Mouse (Mus musculus) spleen, postnatal 10 days (tissue): Measurements from ENCODE around the gene Plcb3.
A peak's percentile ranks its signal among the peaks of the same experiment; 100 is the strongest.

Experiments
- DNase-seq, 2 experiments: peaks; one replicate each; pipeline ENCODE4 v3.0.0; 2021 to 2022; ENCODE audit warnings: low spot score in 2 of 2

Plcb3 gene

GRCm38 (mm10) chr19:6920741-6921636, 55.3 kb downstream of the Plcb3 start:
- DNase-seq = peak; percentile 56 to 63

DNA sequence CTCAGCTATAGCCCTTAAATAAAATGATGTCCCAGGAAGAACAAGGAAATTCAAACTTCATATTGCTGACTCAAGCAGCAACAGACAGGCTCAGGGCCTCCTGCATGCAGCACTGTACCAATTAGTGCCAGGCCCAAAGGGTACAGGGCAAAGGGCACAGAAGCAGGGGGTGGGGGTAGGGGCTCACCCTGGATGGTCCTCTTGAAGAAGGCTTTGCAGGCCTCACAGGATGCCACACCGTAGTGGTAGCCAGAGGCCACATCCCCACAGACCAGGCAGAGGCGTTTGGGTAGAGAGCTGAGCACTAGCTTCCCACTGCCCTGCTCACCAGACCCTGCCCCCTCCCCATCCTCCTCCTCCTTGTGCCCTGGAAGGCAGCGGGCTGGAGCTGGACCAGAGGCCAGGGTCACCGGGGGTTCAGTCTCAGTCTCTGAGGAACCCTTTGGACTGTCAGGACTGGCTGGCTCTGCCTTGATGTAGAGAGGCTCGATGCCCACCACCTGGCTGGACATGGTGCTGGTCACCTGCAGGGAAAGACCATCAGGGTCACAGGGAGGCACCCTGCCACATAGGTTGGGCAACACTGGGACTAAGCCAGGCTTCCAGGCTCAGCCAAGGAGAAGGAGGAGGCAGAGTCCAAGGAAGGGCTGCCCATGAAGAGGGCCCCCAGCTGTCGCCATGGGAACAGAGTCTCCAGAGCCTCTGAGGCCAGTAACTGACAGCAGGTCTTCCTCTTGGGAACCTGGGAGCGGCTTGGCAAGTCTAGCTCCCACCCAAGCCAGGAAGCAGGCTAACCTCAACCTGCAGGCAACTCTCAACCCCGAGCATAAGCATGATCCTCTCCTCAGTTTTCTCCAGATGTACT, 56.2 kb downstream of the Plcb3 start:
- DNase-seq = no peak

DNA sequence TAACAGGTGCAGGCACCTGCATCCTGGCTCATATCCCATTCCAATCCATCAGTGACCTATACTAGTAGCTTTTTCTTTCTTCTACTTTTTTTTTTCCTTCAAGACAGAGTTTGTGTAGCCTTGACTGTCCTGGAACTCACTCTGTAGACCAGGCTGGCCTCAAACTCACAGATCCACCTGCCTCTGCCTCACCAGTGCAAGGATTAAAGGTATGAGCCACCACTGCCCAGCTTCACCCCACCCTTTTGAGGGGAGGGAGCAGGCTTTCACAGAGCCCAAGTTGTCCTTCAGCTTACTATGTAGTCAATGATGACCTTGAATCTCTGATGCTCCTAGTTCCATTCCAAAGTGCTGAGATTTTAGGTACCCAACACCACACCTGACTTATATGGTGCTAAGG, 56.8 kb downstream of the Plcb3 start:
- DNase-seq = no peak

DNA sequence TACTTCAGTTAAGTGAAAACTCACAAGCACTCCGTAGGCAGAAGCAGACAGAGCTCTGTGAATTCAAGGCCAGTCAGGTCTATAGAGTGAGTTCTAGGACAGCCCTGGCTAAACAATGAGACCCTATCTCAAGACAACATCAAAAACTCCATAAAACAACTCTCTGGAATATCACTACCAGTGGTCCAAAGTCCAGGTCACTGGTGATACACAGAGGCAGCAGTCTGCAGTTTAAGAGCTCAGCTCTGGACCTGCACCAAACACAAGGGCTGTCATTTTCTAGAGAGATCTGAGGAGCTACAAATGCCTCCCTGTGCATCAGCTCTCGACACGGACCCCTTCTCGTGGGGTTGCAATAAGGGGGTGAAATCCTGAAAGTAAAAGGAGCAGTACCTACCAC, 57.9 kb downstream of the Plcb3 start:
- no peak for DNase-seq

- no peak for DNase-seq
Observed at GRCm38 (mm10) chr19:6916496-6916895, 59.8 kb downstream of the Plcb3 start.

- no peak for DNase-seq
Observed at GRCm38 (mm10) chr19:6915276-6915675, 61.0 kb downstream of the Plcb3 start.

DNA sequence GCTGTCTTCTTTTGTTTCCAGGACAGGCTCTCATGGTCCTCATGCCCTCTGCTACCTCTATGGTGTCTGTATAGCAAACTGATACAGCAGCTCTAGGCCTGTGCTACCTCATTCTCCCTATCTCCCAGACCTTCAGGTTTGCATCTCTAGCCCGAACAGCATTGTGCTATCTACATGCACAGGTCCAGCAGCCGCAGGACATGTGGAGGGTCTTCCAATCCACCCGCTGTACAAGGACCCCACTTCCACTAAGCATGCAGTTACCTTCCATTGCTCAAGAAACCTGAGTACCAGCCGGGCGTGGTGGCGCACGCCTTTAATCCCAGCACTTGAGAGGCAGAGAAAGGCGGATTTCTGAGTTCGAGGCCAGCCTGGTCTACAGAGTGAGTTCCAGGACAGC, 61.7 kb downstream of the Plcb3 start:
- no peak for DNase-seq

- no peak for DNase-seq
Observed at GRCm38 (mm10) chr19:6913991-6914390, 62.3 kb downstream of the Plcb3 start.

DNA sequence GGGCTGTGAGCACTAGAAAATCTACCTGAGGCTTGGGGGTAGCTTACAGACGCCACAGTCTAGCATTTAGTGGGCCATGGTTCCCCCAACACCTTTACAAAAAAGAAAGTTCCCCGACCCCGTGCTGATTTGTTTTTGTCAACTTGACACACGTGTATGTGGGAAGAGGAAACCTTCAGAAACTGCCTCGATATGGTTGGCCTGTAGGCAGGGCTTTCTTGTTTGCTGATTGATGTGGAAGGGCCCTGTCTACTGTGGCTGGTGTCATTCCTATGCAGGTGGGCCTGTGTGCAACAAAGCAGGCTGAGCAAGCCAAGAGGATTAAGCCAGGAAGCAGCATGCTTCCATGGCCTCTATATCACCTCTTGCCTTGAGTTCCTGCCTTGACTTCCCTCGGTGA, 63.2 kb downstream of the Plcb3 start:
- no peak for DNase-seq

- DNase-seq = no peak
Observed at GRCm38 (mm10) chr19:6912205-6912970, 63.9 kb downstream of the Plcb3 start.

DNA sequence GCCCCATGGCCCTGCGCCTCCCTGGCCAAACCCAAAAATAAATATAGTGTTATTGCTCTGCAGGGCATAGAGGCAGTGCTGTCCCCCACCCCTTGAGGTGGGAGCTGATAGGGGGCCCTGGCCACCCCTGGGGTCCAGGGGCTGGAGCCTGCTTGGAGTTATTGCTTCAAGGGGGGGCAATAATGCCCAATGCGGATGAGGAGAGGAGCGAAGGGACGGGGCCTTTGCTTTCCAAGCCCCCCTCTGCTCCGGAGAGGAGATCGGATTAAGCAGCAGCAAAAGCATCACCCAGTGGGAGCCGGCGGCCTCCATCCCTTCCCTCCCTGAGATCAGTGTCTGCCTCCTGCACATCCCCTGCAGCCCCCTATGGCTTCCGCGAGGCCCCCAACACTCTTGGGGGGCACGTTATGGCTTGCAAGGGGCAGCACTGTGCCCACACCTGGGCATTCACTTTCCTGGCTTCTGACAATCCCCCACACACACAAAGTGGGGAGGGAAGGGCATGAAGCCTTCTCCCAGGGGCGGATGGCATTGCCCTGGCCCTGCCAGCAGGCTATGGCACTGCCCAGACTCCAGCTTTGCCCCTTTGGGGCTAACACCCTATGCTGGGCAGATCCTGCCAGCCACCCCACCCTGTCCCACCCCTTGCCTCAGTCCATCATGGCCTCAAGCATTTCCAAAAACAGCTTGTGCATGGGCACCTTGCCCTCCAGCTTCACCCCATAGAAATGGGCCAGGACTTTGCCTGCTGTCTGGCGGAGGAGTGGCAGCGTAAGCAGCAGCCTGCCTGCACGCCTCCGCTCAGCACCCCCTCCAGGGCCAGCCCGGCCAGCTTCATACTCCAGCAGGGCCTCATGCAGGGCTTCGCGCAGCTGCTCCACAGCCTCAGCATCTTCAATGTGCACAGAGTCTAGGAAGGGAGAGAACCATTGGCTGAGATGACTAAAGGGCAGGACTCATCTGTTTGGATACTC, 64.9 kb downstream of the Plcb3 start:
- DNase-seq = no peak

DNA sequence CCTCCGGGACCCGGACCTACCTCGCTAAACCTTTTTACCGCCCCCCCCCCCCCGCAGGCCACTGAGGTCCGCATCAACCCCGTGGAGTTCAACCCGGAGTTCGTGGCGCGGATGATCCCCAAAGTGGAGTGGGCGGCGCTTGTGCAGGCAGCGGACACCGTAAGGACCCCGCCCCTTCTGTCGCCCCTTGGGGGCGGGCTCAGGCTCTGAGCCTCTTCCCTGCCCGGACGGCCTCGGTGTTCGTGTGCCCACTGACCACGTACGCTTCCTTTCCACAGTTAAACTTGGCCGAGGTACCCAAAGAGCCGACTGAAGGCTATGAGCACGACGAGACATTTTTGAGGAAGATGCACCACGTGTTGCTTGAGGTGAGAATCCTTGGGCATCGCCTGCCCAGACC, 66.0 kb downstream of the Plcb3 start:
- peak in 1 of 2 experiments; percentile 61 for DNase-seq

- DNase-seq = peak; percentile 74 to 88
Observed at GRCm38 (mm10) chr19:6909507-6910289, 66.6 kb downstream of the Plcb3 start, which contains the start of the genes Trmt112 and Prdx5. Gene Trmt112 (plus strand): TSS chr19:6909698. Gene Prdx5 (minus strand): TSS chr19:6910106.

- DNase-seq = no peak
Observed at GRCm38 (mm10) chr19:6909021-6909420, 67.2 kb downstream of the Plcb3 start.

DNA sequence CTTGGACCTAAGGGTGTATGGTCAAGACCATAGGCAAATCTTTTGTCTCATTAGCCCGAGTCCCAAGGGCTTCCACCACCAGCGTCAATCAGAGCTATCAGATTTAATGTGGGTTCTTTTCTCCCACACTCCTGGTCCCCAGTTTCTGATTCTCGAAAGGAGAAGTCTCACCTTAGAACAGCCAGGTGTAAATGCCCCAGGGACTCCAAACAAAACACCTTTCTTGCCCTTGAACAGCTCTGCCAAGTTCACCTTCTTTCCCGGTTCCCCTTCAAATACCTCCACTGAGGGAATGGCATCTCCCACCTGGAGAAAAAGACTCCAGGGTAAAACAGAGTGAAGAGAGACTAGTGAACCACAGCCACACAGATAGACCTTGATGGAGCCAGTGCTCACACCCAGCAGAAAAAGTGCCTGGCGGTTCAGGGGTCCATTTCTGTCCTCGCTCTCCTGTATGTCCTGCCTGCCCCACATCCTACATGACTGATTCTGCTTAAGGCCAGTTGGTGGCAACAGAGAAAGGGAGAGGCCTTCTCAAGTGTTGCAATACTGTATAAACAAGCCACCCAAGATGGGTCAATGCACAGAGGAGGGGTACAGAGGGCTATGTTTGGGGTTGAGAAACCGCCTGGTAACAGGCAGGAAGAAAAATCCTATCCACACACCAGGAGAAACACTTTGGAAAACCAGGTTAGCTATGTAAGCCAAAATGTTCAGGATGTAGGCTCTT, 68.3 kb downstream of the Plcb3 start:
- DNase-seq = no peak

DNA sequence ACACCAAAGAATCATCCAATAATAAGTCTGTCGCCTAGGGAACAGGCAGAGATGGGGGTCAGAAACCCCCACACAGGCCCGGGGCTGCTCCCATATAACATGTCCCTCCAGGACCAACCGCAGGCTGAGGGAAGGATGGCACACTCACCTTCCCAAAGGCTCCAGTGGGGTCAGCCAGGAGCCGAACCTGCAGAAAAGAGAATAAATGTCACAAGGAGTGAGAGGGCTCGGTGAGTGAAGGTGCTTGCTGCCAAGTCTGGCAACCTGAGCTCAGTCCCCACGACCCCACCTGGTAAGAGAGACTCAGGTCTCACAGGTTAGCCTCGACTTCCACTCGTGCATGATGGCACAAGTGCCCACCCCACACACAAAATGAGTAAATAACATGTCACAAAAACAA, 69.2 kb downstream of the Plcb3 start:
- DNase-seq = no peak

GRCm38 (mm10) chr19:6906199-6906598, 70.1 kb downstream of the Plcb3 start:
- no peak for DNase-seq

- DNase-seq = no peak
Observed at GRCm38 (mm10) chr19:6905498-6906159, 70.6 kb downstream of the Plcb3 start.

- no peak for DNase-seq
Observed at GRCm38 (mm10) chr19:6904846-6905245, 71.4 kb downstream of the Plcb3 start.
